Mouse (Mus musculus): ENCODE results near the gene Hoxa1.

DNA sequence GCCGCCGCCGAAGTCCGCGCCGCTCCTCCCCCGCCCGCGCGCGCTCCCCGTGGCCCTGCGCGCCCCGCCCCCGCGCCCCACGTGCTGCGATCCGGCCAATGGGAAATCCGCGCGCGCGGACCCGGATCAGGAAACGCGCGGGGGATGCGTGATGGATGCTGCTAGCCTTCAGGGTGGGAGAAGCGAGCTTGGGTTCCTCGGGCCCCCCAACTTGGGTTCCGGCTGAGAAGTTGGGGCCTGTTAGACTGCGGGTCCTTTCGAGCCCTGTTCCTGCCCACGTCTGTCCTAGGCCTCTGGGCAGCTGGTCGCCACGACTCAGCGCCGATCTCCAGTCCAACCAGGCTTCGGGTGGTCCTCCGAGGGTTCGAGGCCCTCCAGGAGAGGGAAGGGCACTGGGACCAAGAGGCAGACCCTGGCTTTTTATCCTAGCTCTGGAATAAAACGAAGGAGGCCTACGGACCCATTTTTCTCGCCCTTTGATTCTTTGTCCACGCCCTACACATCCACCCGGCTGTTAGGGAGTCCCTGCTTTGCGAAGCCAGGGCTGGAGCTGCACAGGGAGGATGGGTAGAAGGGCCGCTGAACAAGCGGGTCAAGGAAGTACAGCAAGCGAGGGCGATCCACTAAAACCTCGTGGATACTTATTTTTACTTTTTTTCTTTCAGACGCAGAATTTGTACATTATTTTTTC, 33.9 kb upstream of the Hoxa1 start:
- TF ChIP-seq GATA1 (IDR thresholded peaks at IDR 0.05; ENCODE audit: borderline replicate concordance, low read length): no peak
- TF ChIP-seq FLI1 (IDR thresholded peaks at IDR 0.05; ENCODE audit: low read length): no peak
